Mouse (Mus musculus): Measurements from ENCODE around the gene Rgs13.
A peak's percentile ranks its signal among the peaks of the same experiment; 100 is the strongest.
"Not testable (repeated sequence)": the region's sequence is repeated elsewhere in the genome, so short reads cannot be mapped to it uniquely, and the experiment has no call there.

The Rgs13 gene

GRCm38 (mm10) chr1:144151401-144152183 lies 25.6 kb downstream of the Rgs13 start:
- DNase-seq = no peak

GRCm38 (mm10) chr1:144149997-144150396 lies 27.2 kb downstream of the Rgs13 start:
- no peak for DNase-seq

- not testable (repeated sequence) for DNase-seq
These were observed 35.8 kb downstream of the Rgs13 start for GRCm38 (mm10) chr1:144141398-144141797.

GRCm38 (mm10) chr1:144139847-144140246 lies 37.3 kb downstream of the Rgs13 start:
- DNase-seq = no peak

GRCm38 (mm10) chr1:144127965-144128364 lies 49.2 kb downstream of the Rgs13 start:
- DNase-seq = no peak

GRCm38 (mm10) chr1:144120042-144120441 lies 57.1 kb downstream of the Rgs13 start:
- DNase-seq = no peak

- DNase-seq = no peak
These were observed 57.7 kb downstream of the Rgs13 start for GRCm38 (mm10) chr1:144119456-144119855.

- peak; percentile 23 for DNase-seq
These were observed 61.1 kb downstream of the Rgs13 start for GRCm38 (mm10) chr1:144115848-144116727.

- DNase-seq = peak; percentile 60
These were observed 63.6 kb downstream of the Rgs13 start for GRCm38 (mm10) chr1:144113438-144114074.

GRCm38 (mm10) chr1:144112946-144113345 lies 64.2 kb downstream of the Rgs13 start:
- DNase-seq = peak; percentile 62

GRCm38 (mm10) chr1:144098587-144099258 lies 78.4 kb downstream of the Rgs13 start:
- DNase-seq = no peak

GRCm38 (mm10) chr1:144090410-144090809 lies 86.8 kb downstream of the Rgs13 start:
- no peak for DNase-seq

All from kidney, adult 9 months (tissue).